Mouse (Mus musculus) ES-E14 (cell line): ENCODE data around the gene Nmur1. TPM values are rescaled to one million over a fixed set of nuclear protein-coding genes. Genes with fewer than 3 reads are reported as not detected.

Experiments used
- DNase-seq: peaks from one replicate; pipeline ENCODE4 v3.0.0-alpha.2; 2013; ENCODE audit warnings: low read depth, low spot score
- H3K27ac ChIP-seq: 2 replicates; pipeline ENCODE4 v1.5.1; 2012; ENCODE audit warnings: low read depth, mild to moderate bottlenecking, low read length, moderate library complexity, mixed read lengths; ENCODE audit not compliant: poor library complexity, insufficient read depth, severe bottlenecking
- H3K36me3 ChIP-seq: 2 replicates; pipeline ENCODE4 v1.6.1; 2012; ENCODE audit warnings: mild to moderate bottlenecking, low read length, moderate library complexity, mixed read lengths; ENCODE audit not compliant: control insufficient read depth, poor library complexity, insufficient read depth, severe bottlenecking
- H3K4me1 ChIP-seq, 2 experiments: fragments of 150-350 bp in 1 of 2; sonication (generic) in 1 of 2; 2 replicates each; pipeline ENCODE4 v1.6.1; 2012; ENCODE audit warnings: low read length in 2 of 2, mild to moderate bottlenecking in 1 of 2, mixed read lengths in 1 of 2; ENCODE audit not compliant: control insufficient read depth in 2 of 2, insufficient read depth in 2 of 2, poor library complexity in 1 of 2
- H3K4me3 ChIP-seq, 2 experiments: fragments of 150-350 bp in 1 of 2; sonication (generic) in 1 of 2; 2 replicates each; pipeline ENCODE4 v1.5.1; 2012; ENCODE audit warnings: low read length in 2 of 2, low read depth in 1 of 2, mild to moderate bottlenecking in 1 of 2, mixed read lengths in 1 of 2; ENCODE audit not compliant: insufficient read depth in 1 of 2, poor library complexity in 1 of 2, severe bottlenecking in 1 of 2
- H3K9ac ChIP-seq: 2 replicates; pipeline ENCODE4 v1.6.1; 2012; ENCODE audit warnings: low read depth, mild to moderate bottlenecking, low read length, mixed read lengths; ENCODE audit not compliant: poor library complexity, insufficient read depth, severe bottlenecking
- H3K9me3 ChIP-seq: fragments of 150-350 bp; sonication (generic); 2 replicates; pipeline ENCODE4 v1.6.1; 2012; ENCODE audit warnings: low read depth, mild to moderate bottlenecking, low read length; ENCODE audit not compliant: control insufficient read depth, insufficient read depth
- CHD2 ChIP-seq: IDR thresholded peaks from 2 replicates; pipeline ENCODE4 v1.6.1; 2014; ENCODE audit warnings: mild to moderate bottlenecking, low read depth, low read length, inconsistent platforms
- HCFC1 ChIP-seq: IDR thresholded peaks from 2 replicates; pipeline ENCODE4 v1.6.1; 2012; ENCODE audit warnings: low read length, inconsistent platforms, borderline replicate concordance; ENCODE audit not compliant: insufficient read depth
- MAFK ChIP-seq: IDR thresholded peaks from 2 replicates; pipeline ENCODE4 v1.6.1; 2014; ENCODE audit warnings: mild to moderate bottlenecking, low read depth, low read length, inconsistent platforms; ENCODE audit not compliant: insufficient read depth
- ZC3H11A ChIP-seq: IDR thresholded peaks from 2 replicates; pipeline ENCODE4 v1.6.1; 2012; ENCODE audit warnings: low read depth, mild to moderate bottlenecking, inconsistent platforms, low read length, borderline replicate concordance
- ZNF384 ChIP-seq: IDR thresholded peaks from 2 replicates; pipeline ENCODE4 v1.6.1; 2012; ENCODE audit warnings: low read depth, low read length, inconsistent platforms
- in situ Hi-C, 2 experiments: fragments of 600-800 bp; cut with MboI; formaldehyde crosslinking; loops; one replicate each; pipeline ENCODE4 v1.15.1; 2025; ENCODE audit warnings: low sequenced_read_pairs in 2 of 2, inconsistent platforms in 1 of 2; ENCODE audit not compliant: unreplicated experiment in 2 of 2
- total RNA-seq: library from RNA; depleted of rRNA; stranded (reverse); fragments of 300-350 nt; gene quantifications from 2 replicates; pipeline ENCODE4 v1.2.3, GENCODE M21; 2012

Nmur1 gene
- total RNA-seq, 1 experiment, result 0.18 TPM

DNA sequence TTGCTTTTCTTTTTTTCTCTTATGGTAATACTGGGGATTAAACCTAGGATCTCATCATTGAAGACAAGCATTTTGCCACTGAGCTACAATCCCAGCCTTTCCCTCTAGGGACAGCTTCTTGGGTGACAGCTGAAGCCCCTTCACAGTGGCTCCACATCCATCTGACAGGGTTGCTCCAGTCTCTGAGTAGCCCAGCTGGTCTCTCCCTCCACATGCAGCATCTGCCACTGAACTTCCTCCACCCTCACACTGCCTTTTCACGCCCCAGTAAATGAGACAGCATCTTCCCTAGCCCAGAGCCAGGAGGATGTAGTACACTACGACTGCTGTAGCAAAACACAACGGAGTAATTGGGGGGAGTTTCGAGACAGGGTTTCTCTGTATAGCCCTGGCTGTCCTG is 57.9 kb downstream of the Nmur1 start:
- Histone ChIP-seq H3K9me3 (no peaks in the 10 kb centered on the region), H3K4me1 (peaks cover 0 to 3% of the 10 kb centered on the region in 2 experiments; a peak in 1 of 4 replicates), H3K4me3 (no peak overlapping the region), H3K27ac (no peak overlapping the region), H3K36me3 (no peaks in the 10 kb centered on the region), H3K9ac (no peak overlapping the region)
- in situ Hi-C loops, result no loop called here
- TF ChIP-seq CHD2 (no peak), ZNF384 (no peak), HCFC1 (no peak)
- DNase-seq, result no peak

DNA sequence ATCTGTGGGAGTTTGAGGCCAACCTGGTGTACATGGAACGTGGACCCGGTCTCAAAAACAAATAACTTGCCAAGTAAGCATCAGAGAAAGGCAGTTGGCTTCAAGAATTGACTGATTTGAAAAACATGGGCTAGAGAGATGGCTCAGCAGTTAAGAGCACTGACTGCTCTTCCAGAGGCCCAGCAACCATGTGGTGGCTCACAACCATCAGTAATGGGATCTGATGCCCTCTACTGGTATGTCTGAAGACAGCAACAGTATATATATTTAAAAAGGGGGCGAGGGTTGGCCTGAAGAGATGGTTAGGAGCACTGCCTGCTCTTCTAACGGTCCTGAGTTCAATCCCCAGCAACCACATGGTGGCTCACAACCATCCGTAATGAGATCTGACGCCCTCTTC is 62.4 kb downstream of the Nmur1 start:
- in situ Hi-C loops, result no loop called here
- no peak for DNase-seq
- no peaks in the 10 kb centered on the region; the same call in 1 of the 2 replicates for H3K36me3 ChIP-seq
- no peak overlapping the region for H3K4me3 ChIP-seq
- H3K9me3 ChIP-seq, result no peaks in the 10 kb centered on the region
- H3K9ac ChIP-seq, result peak overlapping the region; percentile 38; the same call in 1 of the 2 replicates
- peaks cover 1 to 6% of the 10 kb centered on the region in 2 experiments; a peak in 1 of 4 replicates for H3K4me1 ChIP-seq
- TF ChIP-seq MAFK (no peak), CHD2 (no peak), ZC3H11A (no peak), HCFC1 (no peak), ZNF384 (no peak)
- H3K27ac ChIP-seq, result no peak overlapping the region

DNA sequence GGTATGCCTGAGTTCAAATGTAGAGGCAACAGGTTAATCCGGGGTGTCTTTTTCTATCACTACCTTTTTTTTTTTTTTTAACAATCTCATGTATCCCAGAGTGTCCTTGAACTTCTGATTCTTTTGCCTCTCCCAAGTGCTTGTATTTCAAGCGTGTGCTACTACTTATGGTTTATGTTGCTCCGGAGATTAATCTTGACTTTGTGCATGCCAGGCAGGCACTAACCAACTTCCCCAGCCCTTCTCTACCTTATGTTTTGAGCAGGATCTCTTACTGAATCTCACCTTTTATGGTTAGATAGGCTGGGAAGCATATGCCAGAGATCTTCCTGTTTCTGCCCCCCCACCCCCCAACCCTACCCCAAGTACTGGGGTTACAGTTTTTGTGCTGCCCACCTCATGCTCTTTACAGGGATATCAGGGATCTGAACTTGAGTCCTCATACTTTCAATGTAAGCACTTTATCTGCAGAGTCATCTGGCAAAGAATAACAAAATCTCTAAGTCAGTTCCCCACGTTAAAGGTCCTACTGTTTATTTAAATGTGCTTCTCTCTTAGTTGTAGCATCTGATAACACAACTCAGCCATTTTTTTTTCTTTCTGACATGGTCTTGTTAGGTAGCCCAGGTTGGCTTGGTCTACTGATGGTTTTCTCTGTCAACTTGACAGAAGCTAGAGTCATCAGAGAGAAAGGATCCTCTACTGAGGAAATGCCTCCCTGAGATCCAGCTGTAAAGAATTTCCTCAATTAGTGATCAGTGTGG is 64.0 kb downstream of the Nmur1 start:
- DNase-seq, result no peak
- H3K9ac ChIP-seq, result no peak overlapping the region
- peaks cover 1 to 8% of the 10 kb centered on the region in 2 experiments; a peak in 1 of 4 replicates for H3K4me1 ChIP-seq
- no peak for TF ChIP-seq HCFC1
- no peak for TF ChIP-seq ZC3H11A
- TF ChIP-seq CHD2, result no peak
- no peak for TF ChIP-seq MAFK
- no peak for TF ChIP-seq ZNF384
- H3K4me3 ChIP-seq, result no peak overlapping the region
- no peaks in the 10 kb centered on the region for H3K9me3 ChIP-seq
- in situ Hi-C loops, result no loop called here
- H3K27ac ChIP-seq, result no peak overlapping the region
- H3K36me3 ChIP-seq, result peaks cover 6% of the 10 kb centered on the region

DNA sequence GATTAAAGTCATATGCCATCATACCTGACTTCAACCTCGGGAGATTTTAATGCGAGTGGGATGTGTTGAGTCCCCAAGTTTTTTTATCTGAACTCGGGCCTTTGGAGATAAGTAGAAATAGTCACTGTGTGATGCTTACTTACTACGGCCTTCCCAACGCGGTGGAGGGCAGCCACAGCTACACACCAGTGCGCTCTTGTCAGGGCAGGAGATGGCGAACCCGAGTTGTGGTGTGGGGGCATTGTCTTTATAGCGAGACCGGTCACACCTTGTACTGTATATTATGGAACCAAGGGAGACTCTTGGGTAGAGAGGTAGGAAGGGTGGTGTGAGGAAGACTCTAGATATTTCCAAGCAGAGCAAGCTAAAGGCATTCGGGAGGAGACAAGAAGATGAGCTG is 65.6 kb downstream of the Nmur1 start:
- in situ Hi-C loops, result no loop called here
- Histone ChIP-seq H3K9ac (peak overlapping the region; percentile 97), H3K4me3 (peak overlapping the region; percentile 78 to 88), H3K36me3 (peaks cover 21% of the 10 kb centered on the region), H3K4me1 (peaks cover 1 to 10% of the 10 kb centered on the region in 2 experiments; a peak in 1 of 4 replicates), H3K27ac (peak overlapping the region; percentile 91; the same call in 1 of the 2 replicates), H3K9me3 (no peaks in the 10 kb centered on the region)
- no peak for DNase-seq
- no peak for TF ChIP-seq CHD2
- TF ChIP-seq ZC3H11A, result no peak

DNA sequence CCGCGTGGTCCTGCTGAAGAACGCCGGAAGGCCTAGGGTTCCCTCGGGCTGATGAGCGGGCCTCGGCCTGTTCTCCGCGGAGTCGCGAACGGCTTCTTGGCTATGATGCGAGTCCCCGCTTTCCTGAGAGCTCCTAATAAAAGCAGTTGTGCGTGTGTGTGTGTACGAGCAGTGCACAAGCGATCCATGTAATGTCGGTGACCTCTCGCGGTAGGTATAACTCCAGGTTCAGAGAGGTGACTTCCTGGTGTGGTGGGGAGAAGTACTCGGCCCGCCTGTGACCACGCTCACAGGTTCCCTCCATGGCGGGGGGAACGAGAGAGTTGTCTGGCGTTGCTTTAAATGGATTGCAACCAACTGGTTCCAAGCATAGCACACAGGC is 66.2 kb downstream of the Nmur1 start:
- DNase-seq, result no peak
- peak overlapping the region; percentile 91 for H3K27ac ChIP-seq
- H3K9me3 ChIP-seq, result no peaks in the 10 kb centered on the region
- TF ChIP-seq ZNF384 (no peak), ZC3H11A (no peak), CHD2 (no peak; the same call in 1 of the 2 replicates), HCFC1 (no peak), MAFK (no peak)
- in situ Hi-C loops, result no loop called here
- H3K36me3 ChIP-seq, result peaks cover 26% of the 10 kb centered on the region
- peak overlapping the region; percentile 97 for H3K9ac ChIP-seq
- peak overlapping the region; percentile 78 to 88 for H3K4me3 ChIP-seq
- H3K4me1 ChIP-seq, result peaks cover 1 to 10% of the 10 kb centered on the region in 2 experiments; a peak in 1 of 4 replicates
